Mouse (Mus musculus) E14TG2a.4 (cell line): Measurements from ENCODE around the gene Plpp1.

ENCODE experiments used
- CTCF ChIP-seq: conservative IDR thresholded peaks from 2 replicates; pipeline ENCODE4 v1.5.1; 2014; ENCODE audit warnings: low read length
- POU5F1 ChIP-seq: IDR thresholded peaks from 2 replicates; pipeline ENCODE4 v1.6.1; 2014; ENCODE audit warnings: low read length, borderline replicate concordance

GRCm38 (mm10) chr13:112760538-112760881 lies 40.1 kb upstream of the Plpp1 start:
- no peak for TF ChIP-seq CTCF
- no peak for TF ChIP-seq POU5F1
